In genomic region chr16:87263571-87263970, GRCm38 (mm10) we compare ENCODE assay signal across 8 mouse cellular contexts.
DNase-seq lines count a peak whose midpoint lies in the region; ATAC-seq and TF ChIP-seq lines count a peak whose summit lies in the region.
"Had no signal": no experiment of that assay in that cellular context is flagged by ENCODE, and none has a peak within 500 bp of the region (broad histone marks: within the 10 kb centered on the region; RNA-seq: fewer than 3 reads in every experiment).

No protein-coding gene starts in this region.

- H3K9ac ChIP-seq in lung, embryonic 14.5 days: no peak overlapping the region
- no peak overlapping the region for H3K9ac ChIP-seq in lung, embryonic 16.5 days (ENCODE audit: low read length)
- H3K9ac ChIP-seq: neural tube, embryonic 12.5 days had no signal

- no peaks in the 10 kb centered on the region for H3K36me3 ChIP-seq in lung, embryonic 14.5 days (ENCODE audit: insufficient read depth)
- no peaks in the 10 kb centered on the region for H3K36me3 ChIP-seq in lung, embryonic 16.5 days (ENCODE audit: control insufficient read depth, insufficient read depth, low read length)
- H3K36me3 ChIP-seq: neural tube, embryonic 12.5 days had no signal

- no peak for TF ChIP-seq POLR2A in lung, adult 2 months (IDR thresholded peaks at IDR 0.05; ENCODE audit: borderline replicate concordance, extremely low read depth, low read depth, low read length)
- no peak for TF ChIP-seq POLR2A in brain, embryonic 14.5 days (IDR thresholded peaks at IDR 0.05; ENCODE audit: borderline replicate concordance, extremely low read depth, insufficient read depth, insufficient read length, poor library complexity, severe bottlenecking)

- no peaks in the 10 kb centered on the region for H3K9me3 ChIP-seq in lung, embryonic 14.5 days (ENCODE audit: low read depth, low read length)
- H3K9me3 ChIP-seq in lung, embryonic 16.5 days (ENCODE audit: control insufficient read depth, low read length): no peaks in the 10 kb centered on the region
- H3K9me3 ChIP-seq: neural tube, embryonic 12.5 days had no signal

- H3K4me1 ChIP-seq in lung, embryonic 14.5 days (ENCODE audit: insufficient read depth): peaks cover 23% of the 10 kb centered on the region
- H3K4me1 ChIP-seq in lung, adult 2 months (ENCODE audit: control insufficient read depth, insufficient read depth, low read length): no peaks in the 10 kb centered on the region
- H3K4me1 ChIP-seq in lung, embryonic 16.5 days (replicated peaks; ENCODE audit: control insufficient read depth, insufficient read depth, low read length): peaks cover 6% of the 10 kb centered on the region; the same call in 1 of the 2 replicates
- H3K4me1 ChIP-seq: neural tube, embryonic 12.5 days had no signal

- peak; percentile 91 for DNase-seq in lung, embryonic 14.5 days
- DNase-seq in lung, adult 2 months: no peak
- DNase-seq in brain, embryonic 14.5 days (ENCODE audit: low read depth): peak; percentile 64
- DNase-seq in gastrocnemius, postnatal 14 days: peak; percentile 16
- DNase-seq in spleen, postnatal 10 days (ENCODE audit: low spot score in 2 of 2): no peak
- DNase-seq in left cerebral cortex, adult 11 months (ENCODE audit: low spot score): no peak

- intact Hi-C loops in gastrocnemius, postnatal 14 days (cut with DNase I; ENCODE audit: low total_unique reads): no loop called here

- no peak for TF ChIP-seq CTCF in lung, embryonic 14.5 days (IDR thresholded peaks at IDR 0.05; ENCODE audit: low read depth)
- TF ChIP-seq CTCF in lung, adult 2 months (IDR thresholded peaks at IDR 0.05; ENCODE audit: insufficient read depth, low read length): no peak
- no peak for TF ChIP-seq CTCF in brain, embryonic 14.5 days (IDR thresholded peaks at IDR 0.05; ENCODE audit: borderline replicate concordance, extremely low read depth, insufficient read depth, insufficient read length)

- WGBS in lung, embryonic 14.5 days: 20% methylated on average over 4 of the region's 4 CpGs
- WGBS in lung, adult 2 months: 21% methylated on average over 4 of the region's 4 CpGs
- 23% methylated on average over 4 of the region's 4 CpGs for WGBS in lung, embryonic 16.5 days

- H3K27me3 ChIP-seq in lung, embryonic 14.5 days (ENCODE audit: insufficient read depth, low read length): no peaks in the 10 kb centered on the region
- H3K27me3 ChIP-seq in lung, embryonic 16.5 days (ENCODE audit: control insufficient read depth, insufficient read depth, low read depth, low read length): no peaks in the 10 kb centered on the region
- H3K27me3 ChIP-seq: neural tube, embryonic 12.5 days had no signal

- ATAC-seq in lung, embryonic 14.5 days (ENCODE audit: insufficient read depth): peak; percentile 62
- peak; percentile 64 for ATAC-seq in lung, embryonic 16.5 days (ENCODE audit: low read depth)

- H3K27ac ChIP-seq in lung, embryonic 14.5 days (ENCODE audit: low read depth): peak overlapping the region; percentile 89
- peak overlapping the region; percentile 97 for H3K27ac ChIP-seq in lung, embryonic 16.5 days (ENCODE audit: low read length)
- H3K27ac ChIP-seq: neural tube, embryonic 12.5 days had no signal

- H3K4me2 ChIP-seq in lung, embryonic 14.5 days: no peak overlapping the region
- H3K4me2 ChIP-seq in lung, embryonic 16.5 days (ENCODE audit: low read depth, low read length): no peak overlapping the region
- H3K4me2 ChIP-seq: neural tube, embryonic 12.5 days had no signal

- H3K4me3 ChIP-seq in lung, embryonic 14.5 days (ENCODE audit: low read depth, low read length): no peak overlapping the region
- H3K4me3 ChIP-seq in lung, adult 2 months (replicated peaks; ENCODE audit: extremely low read depth, low read depth, low read length): no peak overlapping the region
- H3K4me3 ChIP-seq in lung, embryonic 16.5 days (ENCODE audit: low read length): no peak overlapping the region
- H3K4me3 ChIP-seq: neural tube, embryonic 12.5 days had no signal

Comparison
In these comparisons a context has a peak if more than half of its experiments do, and no peak if none do; other contexts are left out.
1. DNase-seq: peak in lung, embryonic 14.5 days (single experiment), brain, embryonic 14.5 days (single experiment) and gastrocnemius, postnatal 14 days (single experiment); none in lung, adult 2 months (single experiment), spleen, postnatal 10 days (0 of 2) and left cerebral cortex, adult 11 months (single experiment).